Mouse (Mus musculus): ENCODE data around the gene Utp6. TPM values are rescaled to one million over a fixed set of nuclear protein-coding genes. Genes with fewer than 3 reads are reported as not detected.

Gene Utp6
- polyA plus RNA-seq (2012; ENCODE audit: low replicate concordance) = 1.00 and 3.6 TPM in 2 replicates

GRCm38 (mm10) chr11:79962125-79962876, at the start of gene Utp6:
Gene Utp6 (minus strand): TSS chr11:79962390.

GRCm38 (mm10) chr11:79992592-79993355, 30.6 kb upstream of the Utp6 start, which contains the start of gene Suz12:
Gene Suz12 (plus strand): TSS chr11:79993106.

Other genes starting within 250 kb of the Utp6 start
- gene Suz12, start 30.7 kb upstream of the Utp6 start, polyA plus RNA-seq (2012; ENCODE audit: low replicate concordance) = 14.6 and 18.1 TPM in 2 replicates
- gene Crlf3, start 118.6 kb upstream of the Utp6 start, polyA plus RNA-seq (2012; ENCODE audit: low replicate concordance) = 70.9 and 76.6 TPM in 2 replicates
- 0.99 and 1.4 TPM in 2 replicates for gene Atad5, start 127.0 kb upstream of the Utp6 start, polyA plus RNA-seq (2012; ENCODE audit: low replicate concordance)
- 0.34 and 0.71 TPM in 2 replicates for gene Tefm, start 179.8 kb upstream of the Utp6 start, polyA plus RNA-seq (2012; ENCODE audit: low replicate concordance)
- gene Adap2, start 191.7 kb upstream of the Utp6 start, polyA plus RNA-seq (2012; ENCODE audit: low replicate concordance) = 7.6 and 24.5 TPM in 2 replicates
- gene Rnf135, start 221.5 kb upstream of the Utp6 start, polyA plus RNA-seq (2012; ENCODE audit: low replicate concordance) = 14.6 and 21.4 TPM in 2 replicates
- 4.1 and 5.1 TPM in 2 replicates for gene Rhot1, start 246.6 kb upstream of the Utp6 start, polyA plus RNA-seq (2012; ENCODE audit: low replicate concordance)

Measured in hematopoietic multipotent progenitor cell, adult 10-12 weeks (in vitro differentiated cells).